ENCODE assay signal across 8 mouse cellular contexts in the genomic region with DNA sequence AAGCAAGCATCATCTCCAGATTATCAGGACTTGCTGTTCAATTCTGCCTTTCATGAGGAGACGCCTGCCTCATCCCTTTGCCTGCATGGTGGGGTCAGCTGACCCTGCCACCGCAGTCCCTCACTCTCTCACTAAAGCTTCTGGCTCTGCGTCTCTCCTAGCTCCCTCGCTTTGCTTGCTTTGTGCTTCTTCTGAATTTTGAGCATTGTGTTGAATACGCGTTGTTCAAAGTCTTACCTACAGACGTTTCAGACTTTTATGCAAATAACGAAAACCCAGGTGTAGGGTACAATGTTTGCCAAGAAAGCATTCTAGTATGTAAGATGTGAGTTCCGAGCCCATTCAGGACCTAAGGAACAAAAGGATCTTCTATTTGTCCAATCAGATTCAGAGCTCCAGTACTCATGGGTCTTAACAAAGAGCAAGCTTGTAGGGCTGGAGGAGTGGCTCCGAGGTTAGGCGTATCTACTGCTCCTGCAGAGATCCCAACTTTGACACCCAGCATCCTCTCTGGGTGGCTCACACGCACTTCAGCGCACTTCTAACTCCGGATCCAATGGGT.
DNase-seq lines count a peak whose midpoint lies in the region; ATAC-seq and TF ChIP-seq lines count a peak whose summit lies in the region.

No protein-coding gene starts in this region.

- TF ChIP-seq CTCF in heart, adult 2 months (IDR thresholded peaks at IDR 0.05): no peak
- no peak for TF ChIP-seq CTCF in stomach, postnatal 0 days (IDR thresholded peaks at IDR 0.05; ENCODE audit: low read depth)

- no peak for ATAC-seq in stomach, embryonic 14.5 days (ENCODE audit: insufficient number of reproducible peaks, insufficient read depth, low FRiP score, low read depth)
- ATAC-seq in stomach, postnatal 0 days (ENCODE audit: low FRiP score, low TSS enrichment): no peak

- H3K27me3 ChIP-seq in heart, adult 2 months (ENCODE audit: control insufficient read depth, insufficient read depth, low read length): no peaks in the 10 kb centered on the region; the same call in 1 of the 2 replicates
- H3K27me3 ChIP-seq in stomach, embryonic 14.5 days (ENCODE audit: control insufficient read depth, insufficient read depth, low read length): no peaks in the 10 kb centered on the region
- H3K27me3 ChIP-seq in stomach, postnatal 0 days (ENCODE audit: control insufficient read depth, insufficient read depth, low read length): no peaks in the 10 kb centered on the region
- peaks cover 21% of the 10 kb centered on the region for H3K27me3 ChIP-seq in midbrain, embryonic 10.5 days (ENCODE audit: low read depth, poor library complexity, severe bottlenecking)

- H3K36me3 ChIP-seq in heart, adult 2 months (ENCODE audit: control insufficient read depth, insufficient read depth, low read length): no peaks in the 10 kb centered on the region
- H3K36me3 ChIP-seq in stomach, embryonic 14.5 days (ENCODE audit: control insufficient read depth, insufficient read depth, low read length): no peaks in the 10 kb centered on the region
- no peaks in the 10 kb centered on the region for H3K36me3 ChIP-seq in stomach, postnatal 0 days (ENCODE audit: control insufficient read depth, insufficient read depth, low read length)
- no peaks in the 10 kb centered on the region for H3K36me3 ChIP-seq in midbrain, embryonic 10.5 days

- H3K4me1 ChIP-seq in heart, adult 2 months (ENCODE audit: control insufficient read depth, insufficient read depth, low read length): no peaks in the 10 kb centered on the region
- H3K4me1 ChIP-seq in stomach, embryonic 14.5 days (ENCODE audit: control insufficient read depth, insufficient read depth, low read length): peaks cover 4% of the 10 kb centered on the region; the same call in 1 of the 2 replicates
- H3K4me1 ChIP-seq in stomach, postnatal 0 days (replicated peaks; ENCODE audit: control insufficient read depth, insufficient read depth): no peaks in the 10 kb centered on the region
- peaks cover 21% of the 10 kb centered on the region for H3K4me1 ChIP-seq in midbrain, embryonic 10.5 days

- peak overlapping the region; percentile 30; the same call in 1 of the 2 replicates for H3K4me2 ChIP-seq in stomach, embryonic 14.5 days (replicated peaks; ENCODE audit: low read depth, low read length)
- no peak overlapping the region for H3K4me2 ChIP-seq in stomach, postnatal 0 days (replicated peaks; ENCODE audit: low read depth)

- H3K9ac ChIP-seq in heart, adult 2 months (ENCODE audit: low read depth, low read length): no peak overlapping the region
- H3K9ac ChIP-seq in stomach, embryonic 14.5 days (replicated peaks; ENCODE audit: low read depth, low read length): no peak overlapping the region
- no peak overlapping the region for H3K9ac ChIP-seq in stomach, postnatal 0 days (ENCODE audit: low read length)

- no peak overlapping the region for H3K27ac ChIP-seq in heart, adult 2 months
- no peak overlapping the region for H3K27ac ChIP-seq in stomach, embryonic 14.5 days (ENCODE audit: low read length)
- H3K27ac ChIP-seq in stomach, postnatal 0 days (replicated peaks): no peak overlapping the region
- H3K27ac ChIP-seq in midbrain, embryonic 10.5 days (replicated peaks): peak overlapping the region; percentile 80

- TF ChIP-seq EP300 in heart, adult 2 months (IDR thresholded peaks at IDR 0.05; ENCODE audit: insufficient read depth, low read depth, low read length): no peak
- no peak for TF ChIP-seq EP300 in stomach, postnatal 0 days (optimal IDR thresholded peaks at IDR 0.05)

- intact Hi-C loops in heart, adult 2 months (cut with DNase I): no loop called here

- H3K9me3 ChIP-seq in stomach, embryonic 14.5 days (ENCODE audit: control insufficient read depth, low read depth, low read length): no peaks in the 10 kb centered on the region
- no peaks in the 10 kb centered on the region for H3K9me3 ChIP-seq in stomach, postnatal 0 days (ENCODE audit: control insufficient read depth, low read length)
- H3K9me3 ChIP-seq in midbrain, embryonic 10.5 days (replicated peaks): no peaks in the 10 kb centered on the region

- TF ChIP-seq POLR2A in heart, adult 2 months (IDR thresholded peaks at IDR 0.05; ENCODE audit: insufficient read depth, low read depth, low read length): no peak

- H3K4me3 ChIP-seq in heart, adult 2 months: no peak overlapping the region
- H3K4me3 ChIP-seq in stomach, embryonic 14.5 days (ENCODE audit: low read depth, low read length): no peak overlapping the region
- H3K4me3 ChIP-seq in stomach, postnatal 0 days (ENCODE audit: low read depth, low read length): no peak overlapping the region
- peak overlapping the region; percentile 52 for H3K4me3 ChIP-seq in midbrain, embryonic 10.5 days

- no peaks in the 10 kb centered on the region for H3K79me2 ChIP-seq in heart, adult 2 months (replicated peaks; ENCODE audit: control insufficient read depth, insufficient read depth, low read length)

- WGBS in heart, adult 2 months: 57% methylated on average over 14 of the region's 14 CpGs
- 42% methylated on average over 14 of the region's 14 CpGs for WGBS in stomach, embryonic 14.5 days
- WGBS in stomach, postnatal 0 days: 48% methylated on average over 14 of the region's 14 CpGs
- 9% methylated on average over 14 of the region's 14 CpGs for WGBS in midbrain, embryonic 10.5 days

- peak; percentile 52 for DNase-seq in heart, adult 11 months
- DNase-seq in heart, adult 2 months: no peak
- no peak for DNase-seq in stomach, postnatal 0 days (ENCODE audit: low spot score)
- peak; percentile 67 for DNase-seq in midbrain, embryonic 10.5 days (ENCODE audit: low spot score)
- no peak for DNase-seq in c-Kit-positive CD71-positive TER-119-positive erythroid progenitor cells, embryonic 14.5 days (ENCODE audit: low spot score)
- DNase-seq in adrenal gland, postnatal 14 days: no peak
- no peak for DNase-seq in cerebellum, adult 8-10 months

Comparison
In these comparisons a context has a peak if more than half of its experiments do, and no peak if none do; other contexts are left out.
1. DNase-seq: peak in heart, adult 11 months (single experiment) and midbrain, embryonic 10.5 days (single experiment); none in heart, adult 2 months (0 of 2), stomach, postnatal 0 days (single experiment), c-Kit-positive CD71-positive TER-119-positive erythroid progenitor cells, embryonic 14.5 days (single experiment), adrenal gland, postnatal 14 days (single experiment) and cerebellum, adult 8-10 months (single experiment).